Mouse (Mus musculus): ENCODE data around the gene Asic2. TPM values are rescaled to one million over a fixed set of nuclear protein-coding genes. Genes with fewer than 3 reads are reported as not detected.

The Asic2 gene
- total and polyA plus RNA-seq, 3 experiments = not detected

DNA sequence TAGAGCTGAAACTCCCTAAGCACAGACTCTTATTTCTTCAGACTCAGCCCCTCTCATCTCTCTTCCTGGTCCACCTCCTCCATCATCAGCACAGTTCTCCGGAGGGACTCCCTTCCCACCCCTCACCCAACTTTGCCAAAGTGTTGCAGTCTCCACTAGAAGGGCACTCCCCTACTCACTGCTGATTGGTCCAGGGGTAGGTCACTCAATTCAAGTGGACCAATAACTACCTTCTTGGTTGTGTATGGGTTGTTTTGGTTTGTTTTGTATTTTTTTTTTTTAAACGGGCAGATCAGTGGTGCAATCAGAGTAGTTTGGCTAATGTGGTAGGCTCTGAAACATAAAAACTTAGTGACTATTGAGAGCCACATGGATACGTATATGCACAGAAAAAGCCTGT lies 1002.2 kb downstream of the Asic2 start:
- Histone ChIP-seq H3K27ac (ENCODE audit: control insufficient read depth, low read depth, low read length) (no peak overlapping the region), H3K36me3 (ENCODE audit: control insufficient read depth in 1 of 2, insufficient read depth in 2 of 2, low read length in 2 of 2) (no peaks in the 10 kb centered on the region), H3K9me3 (replicated peaks; ENCODE audit: insufficient read depth, low read length) (no peaks in the 10 kb centered on the region), H3K9ac (ENCODE audit: control insufficient read depth, low read depth, low read length, poor library complexity, severe bottlenecking) (no peak overlapping the region), H3K4me1 (ENCODE audit: control insufficient read depth in 1 of 2, insufficient read depth in 2 of 2, low read length in 2 of 2) (no peaks in the 10 kb centered on the region), H3K4me3 (ENCODE audit: control insufficient read depth in 1 of 2, insufficient read depth in 1 of 2, low read depth in 2 of 2, low read length in 2 of 2) (no peak overlapping the region), H3K79me2 (ENCODE audit: control insufficient read depth, insufficient read depth, low read length, poor library complexity) (no peaks in the 10 kb centered on the region), H3K27me3 (ENCODE audit: control insufficient read depth in 1 of 2, insufficient read depth in 2 of 2, low read length in 2 of 2) (no peaks in the 10 kb centered on the region)
- TF ChIP-seq BHLHE40 (IDR thresholded peaks at IDR 0.05; ENCODE audit: borderline replicate concordance, low read depth, low read length) = no peak
- TF ChIP-seq MEF2A (IDR thresholded peaks at IDR 0.05; ENCODE audit: extremely low read depth, insufficient replicate concordance, low read depth, low read length, poor library complexity, severe bottlenecking) = no peak
- no peak for TF ChIP-seq USF1 (IDR thresholded peaks at IDR 0.05; ENCODE audit: low read depth, low read length)
- no peak for TF ChIP-seq JUND (IDR thresholded peaks at IDR 0.05; ENCODE audit: low read depth, low read length)
- no peak for TF ChIP-seq MAZ (IDR thresholded peaks at IDR 0.05; ENCODE audit: low read depth, low read length)
- no peak for TF ChIP-seq SMC3 (IDR thresholded peaks at IDR 0.05; ENCODE audit: low read depth, low read length)
- no peak for TF ChIP-seq CTCF (IDR thresholded peaks at IDR 0.05 in 2 of 3, conservative IDR thresholded peaks at IDR 0.05 in 1 of 3; ENCODE audit: control insufficient read depth in 1 of 3, insufficient read depth in 1 of 3, low read depth in 2 of 3, low read length in 3 of 3, poor library complexity in 1 of 3, severe bottlenecking in 1 of 3)
- TF ChIP-seq TBP (IDR thresholded peaks at IDR 0.05; ENCODE audit: low read depth, low read length) = no peak
- no peak for TF ChIP-seq NRF1 (IDR thresholded peaks at IDR 0.05; ENCODE audit: insufficient read depth, low read depth, low read length, poor library complexity, severe bottlenecking)
- TF ChIP-seq POLR2AphosphoS2 (IDR thresholded peaks at IDR 0.05; ENCODE audit: low read length) = no peak
- TF ChIP-seq MAFK (IDR thresholded peaks at IDR 0.05; ENCODE audit: borderline replicate concordance, low read depth, low read length) = no peak
- TF ChIP-seq MYC (IDR thresholded peaks at IDR 0.05; ENCODE audit: low read depth, low read length) = no peak
- no peak for TF ChIP-seq MXI1 (IDR thresholded peaks at IDR 0.05; ENCODE audit: low read depth, low read length)
- TF ChIP-seq MAX (IDR thresholded peaks at IDR 0.05; ENCODE audit: low read length) = no peak
- no peak for TF ChIP-seq ETS1 (IDR thresholded peaks at IDR 0.05; ENCODE audit: low read depth, low read length)
- TF ChIP-seq TCF12 (IDR thresholded peaks at IDR 0.05; ENCODE audit: low read depth, low read length) = no peak
- no peak for TF ChIP-seq RCOR1 (IDR thresholded peaks at IDR 0.05; ENCODE audit: low read depth, low read length)
- TF ChIP-seq ZNF384 (IDR thresholded peaks at IDR 0.05; ENCODE audit: low read depth, low read length) = no peak
- no peak for DNase-seq (ENCODE audit: low read depth, low spot score)

DNA sequence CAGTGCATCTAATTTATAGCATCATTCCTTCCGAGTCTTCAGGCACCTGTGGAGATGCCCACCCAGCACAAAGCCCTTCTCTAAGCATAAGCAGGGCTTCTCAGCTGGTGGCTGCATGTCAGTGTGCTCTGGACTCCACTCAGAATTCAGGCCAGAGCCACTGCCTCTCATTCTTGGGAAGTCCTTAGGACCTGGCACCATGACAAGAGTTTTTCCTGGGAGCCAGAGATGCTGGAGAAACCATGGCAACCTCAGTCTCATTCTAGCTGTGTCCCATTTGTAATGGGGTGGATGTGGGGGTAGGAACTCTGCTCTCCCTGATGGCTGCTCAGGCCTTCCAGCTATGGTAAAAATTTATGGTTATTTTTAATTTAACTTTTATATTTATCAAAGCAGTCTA lies 1006.9 kb downstream of the Asic2 start:
- H3K36me3 ChIP-seq (ENCODE audit: control insufficient read depth in 1 of 2, insufficient read depth in 2 of 2, low read length in 2 of 2) = no peaks in the 10 kb centered on the region
- H3K27ac ChIP-seq (ENCODE audit: control insufficient read depth, low read depth, low read length) = no peak overlapping the region
- no peaks in the 10 kb centered on the region for H3K79me2 ChIP-seq (ENCODE audit: control insufficient read depth, insufficient read depth, low read length, poor library complexity)
- H3K4me1 ChIP-seq (ENCODE audit: control insufficient read depth in 1 of 2, insufficient read depth in 2 of 2, low read length in 2 of 2) = no peaks in the 10 kb centered on the region
- no peak for DNase-seq (ENCODE audit: low read depth, low spot score)
- TF ChIP-seq MEF2A (IDR thresholded peaks at IDR 0.05; ENCODE audit: extremely low read depth, insufficient replicate concordance, low read depth, low read length, poor library complexity, severe bottlenecking) (no peak), CTCF (IDR thresholded peaks at IDR 0.05 in 2 of 3, conservative IDR thresholded peaks at IDR 0.05 in 1 of 3; ENCODE audit: control insufficient read depth in 1 of 3, insufficient read depth in 1 of 3, low read depth in 2 of 3, low read length in 3 of 3, poor library complexity in 1 of 3, severe bottlenecking in 1 of 3) (no peak), MYC (IDR thresholded peaks at IDR 0.05; ENCODE audit: low read depth, low read length) (no peak), UBTF (IDR thresholded peaks at IDR 0.05; ENCODE audit: borderline replicate concordance, insufficient read depth, low read depth, low read length) (no peak), MYB (IDR thresholded peaks at IDR 0.05; ENCODE audit: low read depth, low read length) (no peak), ELF1 (IDR thresholded peaks at IDR 0.05; ENCODE audit: low read depth, low read length) (no peak), EP300 (IDR thresholded peaks at IDR 0.05; ENCODE audit: low read depth in 1 of 2, low read length in 2 of 2) (no peak), BHLHE40 (IDR thresholded peaks at IDR 0.05; ENCODE audit: borderline replicate concordance, low read depth, low read length) (no peak), MXI1 (IDR thresholded peaks at IDR 0.05; ENCODE audit: low read depth, low read length) (no peak), JUND (IDR thresholded peaks at IDR 0.05; ENCODE audit: low read depth, low read length) (no peak), POLR2AphosphoS5 (IDR thresholded peaks at IDR 0.05; ENCODE audit: borderline replicate concordance, low read depth, low read length) (no peak), MAZ (IDR thresholded peaks at IDR 0.05; ENCODE audit: low read depth, low read length) (no peak), ZMIZ1 (IDR thresholded peaks at IDR 0.05; ENCODE audit: low read depth, low read length) (no peak), KAT2A (conservative IDR thresholded peaks at IDR 0.05; ENCODE audit: low read depth, low read length) (no peak), ZC3H11A (IDR thresholded peaks at IDR 0.05; ENCODE audit: low read depth, low read length) (no peak), RCOR1 (IDR thresholded peaks at IDR 0.05; ENCODE audit: low read depth, low read length) (no peak), USF2 (IDR thresholded peaks at IDR 0.05; ENCODE audit: borderline replicate concordance in 1 of 2, insufficient read depth in 1 of 2, low read depth in 1 of 2, low read length in 2 of 2) (no peak)
- H3K9ac ChIP-seq (ENCODE audit: control insufficient read depth, low read depth, low read length, poor library complexity, severe bottlenecking) = no peak overlapping the region
- H3K9me3 ChIP-seq (replicated peaks; ENCODE audit: insufficient read depth, low read length) = no peaks in the 10 kb centered on the region
- H3K4me3 ChIP-seq (ENCODE audit: control insufficient read depth in 1 of 2, insufficient read depth in 1 of 2, low read depth in 2 of 2, low read length in 2 of 2) = no peak overlapping the region
- H3K27me3 ChIP-seq (ENCODE audit: control insufficient read depth in 1 of 2, insufficient read depth in 2 of 2, low read length in 2 of 2) = no peaks in the 10 kb centered on the region
